Mouse (Mus musculus) stomach, postnatal 0 days (tissue): ENCODE data around the gene Rbmx. TPM values are rescaled to one million over a fixed set of nuclear protein-coding genes. Genes with fewer than 3 reads are reported as not detected.

ENCODE experiments used
- ATAC-seq: fragments of 200-750 bp; cut with Nextera tagmentation; 2 replicates; pipeline ENCODE4 v1.8.0; 2017; ENCODE audit not compliant: low FRiP score, low TSS enrichment
- DNase-seq: peaks from one replicate; pipeline ENCODE4 v3.0.0-alpha.2; 2016; ENCODE audit warnings: low spot score
- H3K27ac ChIP-seq: fragments of 300-500 bp; sonication (generic); replicated peaks from 2 replicates; pipeline ENCODE4 v1.5.1; 2014; ENCODE audit warnings: mild to moderate bottlenecking, control low read depth
- H3K27me3 ChIP-seq: fragments of 300-500 bp; sonication (generic); 2 replicates; pipeline ENCODE4 v1.6.1; 2014; ENCODE audit warnings: low read length; ENCODE audit not compliant: control insufficient read depth, insufficient read depth
- H3K36me3 ChIP-seq: fragments of 300-500 bp; sonication (generic); 2 replicates; pipeline ENCODE4 v1.6.1; 2014; ENCODE audit warnings: low read length, mixed read lengths; ENCODE audit not compliant: control insufficient read depth, insufficient read depth
- H3K4me1 ChIP-seq: fragments of 300-500 bp; sonication (generic); replicated peaks from 2 replicates; pipeline ENCODE4 v1.6.1; 2014; ENCODE audit warnings: antibody characterized with exemption; ENCODE audit not compliant: control insufficient read depth, insufficient read depth
- H3K4me2 ChIP-seq: fragments of 300-500 bp; sonication (generic); replicated peaks from 2 replicates; pipeline ENCODE4 v1.6.1; 2014; ENCODE audit warnings: low read depth, mild to moderate bottlenecking, control low read depth, moderate library complexity
- H3K4me3 ChIP-seq: fragments of 300-500 bp; sonication (generic); 2 replicates; pipeline ENCODE4 v1.5.1; 2014; ENCODE audit warnings: low read depth, low read length, control low read depth
- H3K9ac ChIP-seq: fragments of 300-500 bp; sonication (generic); 2 replicates; pipeline ENCODE4 v1.6.1; 2014; ENCODE audit warnings: mild to moderate bottlenecking, low read length, control low read depth, mixed read lengths
- H3K9me3 ChIP-seq: fragments of 300-500 bp; sonication (generic); 2 replicates; pipeline ENCODE4 v1.6.1; 2016; ENCODE audit warnings: low read length; ENCODE audit not compliant: control insufficient read depth
- CTCF ChIP-seq: IDR thresholded peaks from 2 replicates; pipeline ENCODE4 v1.5.1; 2016; ENCODE audit warnings: antibody characterized with exemption, low read depth, mild to moderate bottlenecking, moderate library complexity
- EP300 ChIP-seq: optimal IDR thresholded peaks from 2 replicates; pipeline ENCODE3; 2016; ENCODE audit warnings: antibody characterized with exemption
- WGBS: fragments of 180-500 bp; shearing (Covaris S2); extraction: QIAGEN DNeasy Blood & Tissue Kit; methylation state at CpG from one replicate; pipeline ENCODE4 v1.1.7; 2014; 5-methylcytosine and 5-hydroxymethylcytosine counted together
- polyA plus RNA-seq: library from polyadenylated mRNA; unstranded; fragments of >200 nt; fragmentation: Nextera tagmentation; extraction: Ambion mirVana; gene quantifications from 2 replicates; pipeline ENCODE4 v1.2.1, GENCODE M21; 2015

Rbmx gene
- polyA plus RNA-seq, 1 experiment from 2014 or later = 37.2 TPM

DNA sequence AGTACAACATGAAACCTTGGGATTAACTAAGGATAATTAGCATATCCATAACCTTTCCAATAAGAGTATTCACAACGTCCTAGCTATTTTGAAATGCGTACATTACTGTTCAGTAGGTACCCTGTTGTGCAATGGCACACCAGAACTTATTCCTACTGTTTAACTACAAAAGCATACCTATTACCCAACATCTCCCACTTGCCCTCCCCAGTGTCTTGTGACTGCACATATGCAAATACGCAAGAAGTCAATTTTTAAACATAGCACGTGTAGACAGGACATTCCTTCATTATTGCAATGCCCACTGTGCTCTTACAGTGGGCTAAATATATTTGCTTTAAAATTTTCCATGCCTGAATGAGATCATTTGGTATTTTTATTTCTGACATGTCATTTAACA is 19.9 kb downstream of the Rbmx start:
- no peak overlapping the region for H3K9ac ChIP-seq
- DNase-seq = no peak
- 76% methylated on average over 4 of the region's 4 CpGs for WGBS
- no peaks in the 10 kb centered on the region for H3K4me1 ChIP-seq
- H3K27me3 ChIP-seq = no peaks in the 10 kb centered on the region
- H3K4me2 ChIP-seq = no peak overlapping the region
- H3K4me3 ChIP-seq = no peak overlapping the region
- H3K9me3 ChIP-seq = no peaks in the 10 kb centered on the region
- H3K27ac ChIP-seq = no peak overlapping the region
- H3K36me3 ChIP-seq = no peaks in the 10 kb centered on the region
- ATAC-seq = no peak
- no peak for TF ChIP-seq CTCF
- TF ChIP-seq EP300 = no peak

GRCm38 (mm10) chrX:57364891-57365569 is 27.8 kb downstream of the Rbmx start:
- no peak overlapping the region for H3K9ac ChIP-seq
- H3K27ac ChIP-seq = no peak overlapping the region
- DNase-seq (no peak), ATAC-seq (no peak)
- H3K36me3 ChIP-seq = no peaks in the 10 kb centered on the region
- WGBS = 50% methylated on average over 2 of the region's 2 CpGs
- H3K4me1 ChIP-seq = no peaks in the 10 kb centered on the region
- H3K9me3 ChIP-seq = no peaks in the 10 kb centered on the region
- no peak overlapping the region for H3K4me2 ChIP-seq
- H3K4me3 ChIP-seq = no peak overlapping the region
- no peak for TF ChIP-seq CTCF
- no peak for TF ChIP-seq EP300
- H3K27me3 ChIP-seq = no peaks in the 10 kb centered on the region

GRCm38 (mm10) chrX:57359316-57359715 is 33.5 kb downstream of the Rbmx start:
- Histone ChIP-seq H3K9me3 (no peaks in the 10 kb centered on the region), H3K27ac (no peak overlapping the region), H3K9ac (no peak overlapping the region), H3K36me3 (no peaks in the 10 kb centered on the region), H3K4me2 (no peak overlapping the region), H3K4me3 (no peak overlapping the region), H3K4me1 (no peaks in the 10 kb centered on the region), H3K27me3 (no peaks in the 10 kb centered on the region)
- DNase-seq (no peak), ATAC-seq (no peak)
- TF ChIP-seq EP300 = no peak
- no peak for TF ChIP-seq CTCF
- 63% methylated on average over 1 of the region's 1 CpGs for WGBS

GRCm38 (mm10) chrX:57339220-57339619 is 53.6 kb downstream of the Rbmx start:
- ATAC-seq (no peak), DNase-seq (no peak)
- Histone ChIP-seq H3K9me3 (no peaks in the 10 kb centered on the region), H3K9ac (no peak overlapping the region), H3K27ac (no peak overlapping the region), H3K4me1 (no peaks in the 10 kb centered on the region), H3K27me3 (no peaks in the 10 kb centered on the region), H3K4me2 (no peak overlapping the region), H3K36me3 (no peaks in the 10 kb centered on the region), H3K4me3 (no peak overlapping the region)
- no peak for TF ChIP-seq EP300
- TF ChIP-seq CTCF = no peak
- 58% methylated on average over 4 of the region's 4 CpGs for WGBS

- H3K9ac ChIP-seq = no peak within 1 kb of the TSS
- H3K4me2 ChIP-seq = peak within 1 kb of the TSS; percentile 17; the same call in 1 of the 2 replicates
- H3K27ac ChIP-seq = no peak within 1 kb of the TSS
- no peaks in the 10 kb centered on the region for H3K4me1 ChIP-seq
- no peak for ATAC-seq
- H3K36me3 ChIP-seq = no peaks in the 10 kb centered on the region
- DNase-seq = no peak
- H3K27me3 ChIP-seq = no peaks in the 10 kb centered on the region
- WGBS = 46% methylated on average over 18 of the region's 18 CpGs
- no peak within 1 kb of the TSS for H3K4me3 ChIP-seq
- no peaks in the 10 kb centered on the region for H3K9me3 ChIP-seq
- TF ChIP-seq CTCF = no peak
- no peak for TF ChIP-seq EP300
Observed at GRCm38 (mm10) chrX:57338371-57339211, 54.2 kb downstream of the Rbmx start, which contains the start of gene Arhgef6. TSS of gene Arhgef6 (minus strand) at chrX:57338729.

- no peaks in the 10 kb centered on the region for H3K4me1 ChIP-seq
- H3K4me2 ChIP-seq = no peak overlapping the region
- DNase-seq = no peak
- no peak for TF ChIP-seq CTCF
- no peak for TF ChIP-seq EP300
- no peak for ATAC-seq
- no peaks in the 10 kb centered on the region for H3K9me3 ChIP-seq
- no peaks in the 10 kb centered on the region for H3K27me3 ChIP-seq
- H3K4me3 ChIP-seq = no peak overlapping the region
- H3K36me3 ChIP-seq = no peaks in the 10 kb centered on the region
- H3K9ac ChIP-seq = no peak overlapping the region
- H3K27ac ChIP-seq = no peak overlapping the region
Observed at GRCm38 (mm10) chrX:57337582-57337981, 55.3 kb downstream of the Rbmx start.
